In genomic region chr7:75612000-75612682, GRCm38 (mm10) we compare ENCODE assay signal across 8 mouse cellular contexts.
DNase-seq lines count a peak whose midpoint lies in the region; ATAC-seq and TF ChIP-seq lines count a peak whose summit lies in the region.

No protein-coding gene starts in this region.

- no peak overlapping the region for H3K9ac ChIP-seq in intestine, postnatal 0 days (ENCODE audit: low read depth, low read length)
- 0 out of 2 replicates have a peak overlapping the region, but pooled peaks have one; percentile 39 for H3K9ac ChIP-seq in stomach, embryonic 16.5 days (ENCODE audit: low read length)

- TF ChIP-seq POLR2A in lung, adult 2 months (IDR thresholded peaks at IDR 0.05; ENCODE audit: borderline replicate concordance, extremely low read depth, low read depth, low read length) = peak; percentile 69; the same call in 1 of the 2 replicates

- H3K4me2 ChIP-seq in intestine, postnatal 0 days (replicated peaks; ENCODE audit: low read depth) = peak overlapping the region; percentile 25
- H3K4me2 ChIP-seq in stomach, embryonic 16.5 days (ENCODE audit: low read depth, low read length) = no peak overlapping the region; the same call in 1 of the 2 replicates

- TF ChIP-seq CTCF in gastrocnemius, adult 2 months (IDR thresholded peaks at IDR 0.05) = no peak
- no peak for TF ChIP-seq CTCF in intestine, postnatal 0 days (IDR thresholded peaks at IDR 0.05; ENCODE audit: low read depth)
- no peak for TF ChIP-seq CTCF in lung, adult 2 months (IDR thresholded peaks at IDR 0.05; ENCODE audit: insufficient read depth, low read length)

- H3K27ac ChIP-seq in gastrocnemius, adult 2 months = peak overlapping the region; percentile 95
- peak overlapping the region; percentile 28; the same call in 1 of the 2 replicates for H3K27ac ChIP-seq in intestine, postnatal 0 days (ENCODE audit: low read depth, low read length)
- peak overlapping the region; percentile 88 for H3K27ac ChIP-seq in stomach, embryonic 16.5 days (ENCODE audit: low read length)

- ATAC-seq in intestine, postnatal 0 days = 0 out of 2 replicates have a peak, but pooled peaks have one; percentile 28
- ATAC-seq in stomach, embryonic 16.5 days (ENCODE audit: insufficient read depth, low FRiP score) = peak; percentile 79
- no peak for ATAC-seq in frontal cortex, adult (ENCODE audit: low TSS enrichment)

- intact Hi-C loops in gastrocnemius, adult 2 months (cut with DNase I) = no loop called here

- peak overlapping the region; percentile 68 for H3K4me3 ChIP-seq in gastrocnemius, adult 2 months
- H3K4me3 ChIP-seq in intestine, postnatal 0 days (ENCODE audit: low read depth, low read length) = 0 out of 2 replicates have a peak overlapping the region, but pooled peaks have one; percentile 18
- H3K4me3 ChIP-seq in lung, adult 2 months (replicated peaks; ENCODE audit: extremely low read depth, low read depth, low read length) = peak overlapping the region; percentile 54
- H3K4me3 ChIP-seq in stomach, embryonic 16.5 days (replicated peaks; ENCODE audit: low read length) = peak overlapping the region; percentile 9; the same call in 1 of the 2 replicates

- WGBS in intestine, postnatal 0 days = 54% methylated on average over 13 of the region's 13 CpGs
- 15% methylated on average over 13 of the region's 13 CpGs for WGBS in lung, adult 2 months
- WGBS in stomach, embryonic 16.5 days = 51% methylated on average over 13 of the region's 13 CpGs

- peaks cover 24% of the 10 kb centered on the region for H3K36me3 ChIP-seq in intestine, postnatal 0 days (ENCODE audit: control insufficient read depth, insufficient read depth)
- H3K36me3 ChIP-seq in stomach, embryonic 16.5 days (ENCODE audit: control insufficient read depth, insufficient read depth, low read length) = no peaks in the 10 kb centered on the region; the same call in 1 of the 2 replicates

- H3K4me1 ChIP-seq in intestine, postnatal 0 days (replicated peaks; ENCODE audit: control insufficient read depth, insufficient read depth, low read length) = peaks cover 3% of the 10 kb centered on the region; the same call in 1 of the 2 replicates
- H3K4me1 ChIP-seq in lung, adult 2 months (ENCODE audit: control insufficient read depth, insufficient read depth, low read length) = peaks cover 37% of the 10 kb centered on the region
- peaks cover 42% of the 10 kb centered on the region for H3K4me1 ChIP-seq in stomach, embryonic 16.5 days (ENCODE audit: control insufficient read depth, insufficient read depth, low read length)

- no peaks in the 10 kb centered on the region for H3K9me3 ChIP-seq in intestine, postnatal 0 days (ENCODE audit: control insufficient read depth)
- H3K9me3 ChIP-seq in stomach, embryonic 16.5 days (replicated peaks; ENCODE audit: control insufficient read depth, low read length) = no peaks in the 10 kb centered on the region

- H3K27me3 ChIP-seq in intestine, postnatal 0 days (replicated peaks; ENCODE audit: control insufficient read depth, insufficient read depth, low read length) = no peaks in the 10 kb centered on the region
- no peaks in the 10 kb centered on the region for H3K27me3 ChIP-seq in stomach, embryonic 16.5 days (ENCODE audit: control insufficient read depth, insufficient read depth, low read length)

- DNase-seq in urinary bladder, postnatal 14 days (ENCODE audit: low spot score) = peak; percentile 23
- DNase-seq in urinary bladder, postnatal 4 days (ENCODE audit: low spot score in 2 of 2) = no peak
- peak; percentile 78 for DNase-seq in gastrocnemius, adult 2 months
- DNase-seq in lung, adult 2 months = no peak
- no peak for DNase-seq in testis, postnatal 10 days (ENCODE audit: low spot score)

Comparison
In these comparisons a context has a peak if more than half of its experiments do, and no peak if none do; other contexts are left out.
1. DNase-seq: peak in urinary bladder, postnatal 14 days (single experiment) and gastrocnemius, adult 2 months (single experiment); none in urinary bladder, postnatal 4 days (0 of 2), lung, adult 2 months (single experiment) and testis, postnatal 10 days (single experiment).
2. H3K27ac ChIP-seq: peak in every context shown above with its lines; median percentile 95 in gastrocnemius, adult 2 months; 88 in stomach, embryonic 16.5 days; 28 in intestine, postnatal 0 days.
3. H3K4me3 ChIP-seq: peak in every context shown above with its lines; median percentile 68 in gastrocnemius, adult 2 months; 54 in lung, adult 2 months; 18 in intestine, postnatal 0 days; 9 in stomach, embryonic 16.5 days.